Mouse (Mus musculus) right cerebral cortex, postnatal 25 days (tissue): Measurements from ENCODE around the gene Tex38.

Experiments
- DNase-seq: peaks from one replicate; pipeline ENCODE4 v3.0.0; 2022

The Tex38 gene

DNA sequence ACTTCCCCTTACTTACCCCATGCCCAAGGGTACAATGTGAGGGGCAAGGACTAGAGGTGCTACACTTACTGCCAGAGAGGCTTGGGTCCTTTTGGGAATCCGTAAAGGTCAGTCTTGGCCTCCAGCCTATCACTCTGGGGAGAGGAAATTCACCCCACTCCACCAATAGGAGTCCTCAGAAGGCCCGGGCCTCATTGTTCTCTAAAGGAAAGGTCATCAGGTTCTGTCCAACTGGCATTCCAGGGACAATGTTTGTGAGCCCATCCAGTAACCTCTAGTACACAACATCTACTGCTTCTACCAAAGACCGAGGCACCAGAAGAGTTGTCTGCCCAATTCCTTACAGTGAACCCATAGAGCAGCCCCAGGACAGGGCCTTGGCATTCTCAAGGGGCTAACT lies at the start of gene Tex38:
TSS of gene Tex38 (minus strand) at position 101 of the 400 bp plus-strand sequence.
- no peak for DNase-seq

DNA sequence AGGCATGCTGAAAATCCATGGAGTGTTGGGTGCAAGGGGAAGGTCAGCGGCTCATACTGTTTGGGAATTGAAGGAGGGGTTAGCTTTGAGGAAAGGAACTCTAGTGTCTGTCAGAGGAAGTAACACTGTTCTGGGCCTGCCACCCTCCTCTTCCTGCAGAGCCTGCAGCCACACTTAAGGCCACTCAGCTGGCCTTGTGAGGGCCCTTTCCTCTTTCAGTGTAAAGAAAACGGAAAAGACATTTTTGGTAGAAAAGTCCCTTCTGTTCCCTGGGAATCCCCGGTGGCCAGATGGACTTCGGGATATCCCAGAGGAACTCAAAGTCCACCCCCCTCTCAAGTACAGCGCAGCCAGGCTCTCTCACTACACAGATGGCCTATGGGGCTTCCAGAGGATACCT lies 49.7 kb upstream of the Tex38 start:
- DNase-seq, result no peak

- DNase-seq, result no peak
Measured at GRCm38 (mm10) chr4:115828572-115828902, 47.7 kb upstream of the Tex38 start.

DNA sequence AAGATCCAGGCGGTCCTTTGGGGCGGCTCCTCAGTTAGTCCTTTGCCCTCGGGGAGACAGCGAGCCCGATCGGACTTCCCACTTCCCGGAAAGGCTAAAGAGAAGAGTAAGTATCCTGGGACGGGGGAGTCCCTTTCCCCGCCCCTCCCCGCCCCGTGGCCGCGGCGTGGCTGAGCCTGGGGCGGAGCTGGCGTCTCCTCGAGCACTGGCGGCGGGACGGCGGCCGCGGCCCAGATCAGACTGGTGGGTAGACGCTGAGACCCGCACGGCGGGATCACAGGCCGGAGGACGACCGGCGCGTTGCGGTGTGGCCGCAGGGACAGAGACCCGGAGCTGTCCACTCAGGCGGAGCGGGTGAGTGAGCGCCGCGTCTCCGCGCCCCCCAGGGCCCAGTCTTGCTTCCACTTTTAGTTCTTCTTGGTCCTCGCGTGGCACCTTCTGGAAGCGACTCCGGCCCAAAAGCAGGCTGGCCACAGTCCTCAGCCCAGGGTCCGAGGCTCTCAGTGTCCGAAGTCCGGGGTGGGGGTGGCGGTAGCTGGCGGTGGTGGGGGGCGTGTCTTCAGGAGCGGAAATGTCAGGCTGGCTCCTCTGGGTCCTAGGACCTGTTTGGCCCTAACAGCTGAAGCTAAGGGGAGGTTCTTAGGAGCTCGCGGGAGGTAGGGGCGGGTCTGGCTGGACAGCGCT lies 47.2 kb upstream of the Tex38 start, which contains the start of gene Mob3c:
TSS of gene Mob3c (plus strand) at position 205 of the 684 bp plus-strand sequence.
- peak; percentile 58 for DNase-seq

- no peak for DNase-seq
Measured at GRCm38 (mm10) chr4:115827535-115827887, 46.7 kb upstream of the Tex38 start.

- DNase-seq, result no peak
Measured at GRCm38 (mm10) chr4:115827066-115827465, 46.2 kb upstream of the Tex38 start.

DNA sequence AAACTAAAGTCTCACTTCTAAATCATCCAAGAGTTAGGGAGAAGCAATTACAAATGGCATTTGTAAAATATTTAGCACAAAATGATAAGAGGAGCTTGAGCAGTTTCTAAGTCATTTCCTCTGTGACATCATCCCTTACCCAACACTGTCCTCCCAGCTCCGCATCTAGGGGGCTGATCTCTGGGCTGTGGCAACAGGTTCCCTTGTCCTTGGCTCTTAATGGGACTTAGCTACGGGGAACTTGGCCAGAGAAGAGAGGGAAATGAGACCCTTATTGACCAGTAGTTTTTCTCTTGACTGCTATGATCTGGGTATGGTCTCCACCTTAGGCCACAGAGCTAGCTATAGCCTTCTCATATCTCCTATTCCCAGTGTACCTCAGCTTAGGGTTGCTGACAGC lies 44.5 kb upstream of the Tex38 start:
- no peak for DNase-seq

DNA sequence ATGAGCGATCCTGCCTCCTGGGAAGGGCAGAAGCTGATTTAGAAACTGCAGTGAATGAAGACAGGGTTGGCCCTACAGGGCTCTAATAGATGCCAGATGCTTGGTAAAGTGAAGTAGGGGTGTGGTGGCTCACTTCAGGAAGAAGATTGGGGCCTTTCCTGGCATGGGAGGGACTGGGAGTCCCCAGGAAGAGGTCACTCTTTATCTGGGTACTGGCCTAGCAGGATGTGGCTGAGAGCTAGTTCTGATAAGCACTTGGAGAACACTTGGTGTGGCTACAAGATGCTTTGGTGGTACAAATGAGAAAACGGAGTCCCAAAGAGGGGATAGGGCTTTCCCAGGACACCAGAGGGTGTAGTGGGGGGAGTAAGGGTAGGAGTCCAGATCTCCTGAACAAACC lies 43.4 kb upstream of the Tex38 start:
- DNase-seq, result no peak

- DNase-seq, result no peak
Measured at GRCm38 (mm10) chr4:115821928-115822327, 41.1 kb upstream of the Tex38 start.

- no peak for DNase-seq
Measured at GRCm38 (mm10) chr4:115821431-115821830, 40.6 kb upstream of the Tex38 start.

DNA sequence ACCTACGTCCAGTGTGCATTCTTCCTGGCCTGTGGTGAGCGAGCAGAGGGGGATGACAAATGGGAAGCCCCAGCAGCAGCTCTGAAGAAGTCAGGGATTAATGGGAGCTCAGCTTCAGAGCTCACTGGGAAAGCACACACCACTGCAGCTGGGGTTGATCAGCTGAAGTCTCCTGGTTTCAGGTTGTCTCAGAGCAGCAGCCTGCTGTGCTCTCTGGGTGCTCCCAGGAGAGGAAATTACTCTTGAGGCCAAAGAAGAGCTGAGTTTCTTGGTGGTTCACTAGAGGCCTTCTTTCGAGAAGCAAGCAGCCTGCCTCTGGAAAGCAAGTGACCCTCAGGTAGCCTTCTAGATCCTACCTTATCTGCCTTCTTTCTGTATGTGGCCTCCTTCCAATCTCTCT lies 40.1 kb upstream of the Tex38 start:
- DNase-seq, result no peak

DNA sequence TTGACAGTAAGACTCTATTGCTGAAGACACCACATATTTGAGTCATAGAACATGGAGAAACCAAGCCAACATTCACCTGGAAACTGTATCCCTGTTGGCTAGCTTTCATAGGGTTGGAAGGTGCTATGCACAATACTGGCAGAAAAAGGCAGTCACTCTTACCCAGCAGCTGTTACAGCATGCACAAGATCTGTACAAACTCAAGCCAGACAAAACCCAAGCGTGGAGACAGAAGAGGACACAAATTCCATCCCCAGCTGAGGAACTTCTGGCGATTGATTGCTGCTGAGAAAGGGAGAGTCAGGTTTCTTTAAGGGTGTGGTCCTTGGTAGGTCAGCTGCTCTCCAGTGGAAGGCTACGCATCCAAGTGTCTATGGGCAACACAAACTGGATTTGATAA lies 39.4 kb upstream of the Tex38 start:
- DNase-seq, result no peak

DNA sequence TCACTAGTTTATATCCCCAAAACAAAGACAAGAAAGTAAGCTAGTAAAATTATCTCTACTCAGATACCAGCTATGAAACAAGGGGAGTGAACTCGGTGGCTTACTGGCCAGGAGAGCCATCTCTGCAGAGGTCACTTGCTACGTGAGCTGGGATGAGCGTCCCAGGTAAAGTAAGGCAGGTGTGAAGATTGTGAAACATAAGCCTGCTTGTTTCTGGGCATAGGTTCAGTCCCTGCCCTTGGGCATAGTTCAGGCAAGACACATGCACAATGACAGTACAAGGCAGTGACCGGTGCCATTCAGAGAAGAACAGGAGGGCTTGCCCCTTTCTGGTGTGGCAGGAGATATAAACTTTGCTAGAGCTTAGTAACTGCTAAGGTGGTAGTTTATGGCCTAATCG lies 34.8 kb upstream of the Tex38 start:
- no peak for DNase-seq

DNA sequence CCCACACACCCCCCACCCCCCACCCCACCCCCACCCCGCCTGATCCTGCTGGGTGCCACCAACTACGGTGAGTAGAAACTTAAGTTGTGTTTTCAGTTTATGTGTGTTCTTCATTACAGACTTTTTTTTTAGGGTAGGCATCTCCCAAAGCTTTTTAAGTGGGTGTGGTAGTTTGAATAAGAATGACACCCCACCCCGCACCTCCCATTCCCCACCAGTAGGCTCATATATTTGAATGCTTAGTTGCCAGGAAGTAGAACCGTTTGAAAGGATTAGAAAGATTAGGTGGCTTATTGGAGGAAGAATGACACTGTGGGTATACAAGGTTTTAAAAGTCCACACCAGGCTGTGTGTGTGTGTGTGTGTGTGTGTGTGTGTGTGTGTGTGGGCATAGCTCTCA lies 31.5 kb upstream of the Tex38 start:
- DNase-seq, result no peak

DNA sequence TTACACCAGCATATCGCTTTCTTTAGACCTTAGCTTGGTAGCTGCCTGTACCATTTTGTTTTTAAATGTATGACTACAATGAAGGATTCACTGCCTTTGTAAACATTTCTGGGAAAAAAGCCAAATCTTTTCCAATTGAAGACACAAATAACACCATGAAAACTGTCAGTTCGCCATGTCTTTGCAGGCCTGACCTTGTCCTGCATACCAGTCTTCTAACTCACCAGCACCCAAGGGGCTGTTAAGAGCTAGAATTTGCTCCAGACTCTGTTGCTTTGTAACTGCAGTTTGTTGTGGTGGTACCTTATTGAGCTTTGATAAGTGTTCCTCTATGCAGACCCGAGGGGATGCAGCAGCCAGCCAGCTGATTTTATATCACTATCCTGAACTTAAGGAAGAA lies 19.2 kb upstream of the Tex38 start:
- no peak for DNase-seq

DNA sequence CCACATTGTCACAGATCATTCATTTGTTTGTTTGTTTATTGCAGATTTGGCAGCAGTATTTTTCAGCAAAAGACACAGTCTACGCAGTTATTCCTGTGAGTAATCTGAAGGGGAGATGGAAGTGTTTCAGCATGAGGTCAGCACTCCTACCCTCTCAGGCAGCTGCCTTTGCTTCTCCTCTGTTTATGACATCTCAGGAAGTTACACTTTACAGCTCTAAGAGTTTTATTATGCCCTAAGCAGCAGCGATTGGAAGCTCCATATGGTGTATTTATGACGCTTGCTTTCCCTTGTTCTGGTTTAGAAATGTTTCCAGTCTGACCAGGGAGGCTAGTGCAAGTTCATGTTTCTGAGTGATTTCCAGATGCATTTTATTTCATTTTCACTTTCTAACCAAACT lies 14.5 kb upstream of the Tex38 start:
- DNase-seq, result no peak

DNA sequence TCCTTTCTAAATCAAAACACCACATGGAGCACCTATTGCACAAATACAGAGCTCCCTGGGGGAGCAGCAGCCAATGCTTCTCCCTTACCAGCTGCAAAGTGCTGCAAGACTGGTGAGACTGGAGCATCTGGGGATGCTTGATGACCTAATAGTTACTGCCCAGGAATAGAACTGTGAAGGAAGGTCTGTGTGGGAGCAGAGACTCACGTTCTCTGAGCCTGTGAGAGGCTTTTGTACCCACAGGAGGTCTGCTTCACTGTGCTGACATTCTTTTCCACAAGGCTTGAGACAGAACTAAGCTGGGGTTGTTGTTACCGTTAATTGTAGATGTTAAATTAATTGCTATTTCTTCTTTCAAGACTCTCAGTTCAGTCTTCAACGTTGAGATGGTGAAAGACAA lies 10.0 kb upstream of the Tex38 start:
- DNase-seq, result no peak

- DNase-seq, result no peak
Measured at GRCm38 (mm10) chr4:115785511-115786034, 4.8 kb upstream of the Tex38 start.

- DNase-seq, result peak; percentile 85
Measured at GRCm38 (mm10) chr4:115784769-115785510, 4.1 kb upstream of the Tex38 start, which contains the start of gene Atpaf1. Gene Atpaf1, plus strand, starts transcription at chr4:115784812.

DNA sequence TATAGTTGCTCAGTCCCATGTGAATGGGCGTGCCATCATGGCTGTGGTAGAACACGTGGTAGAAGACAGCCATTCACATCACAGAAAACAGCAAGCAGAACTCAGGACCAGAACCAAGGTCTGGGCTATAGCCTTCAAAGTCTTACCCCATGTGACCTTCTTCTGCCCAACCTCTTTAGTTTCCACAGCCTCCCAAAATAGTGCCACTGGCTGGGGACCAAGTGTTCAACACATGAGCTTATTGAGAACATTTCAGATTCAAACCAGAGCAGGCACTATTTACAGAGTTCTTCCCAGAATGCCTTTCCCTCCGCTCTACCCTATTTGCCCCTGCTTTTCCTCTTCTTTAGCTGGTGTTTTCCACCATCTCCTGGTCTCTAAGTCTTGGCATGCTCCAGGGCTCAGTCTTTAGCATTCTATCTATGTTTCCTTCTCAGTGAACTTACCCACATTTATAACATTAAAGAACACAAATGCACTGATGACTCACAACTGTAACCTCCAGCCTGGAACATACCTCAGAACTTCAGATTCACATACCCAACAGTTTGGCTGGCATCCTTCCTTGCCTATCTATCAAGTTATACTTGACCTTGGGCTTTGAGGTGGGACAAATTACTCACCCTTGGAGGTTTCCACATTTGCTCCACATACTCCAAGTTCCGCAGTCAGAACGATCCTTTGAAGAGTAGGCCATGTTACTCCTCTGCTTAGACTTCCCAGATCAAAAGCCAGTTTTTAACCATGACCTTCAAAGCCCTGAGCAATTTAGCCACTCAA lies 1.4 kb upstream of the Tex38 start:
- DNase-seq, result no peak

- DNase-seq, result no peak
Measured at GRCm38 (mm10) chr4:115780269-115780668, 549 bp downstream of the Tex38 start.

- DNase-seq, result no peak
Measured at GRCm38 (mm10) chr4:115777627-115778026, 3.2 kb downstream of the Tex38 start.

DNA sequence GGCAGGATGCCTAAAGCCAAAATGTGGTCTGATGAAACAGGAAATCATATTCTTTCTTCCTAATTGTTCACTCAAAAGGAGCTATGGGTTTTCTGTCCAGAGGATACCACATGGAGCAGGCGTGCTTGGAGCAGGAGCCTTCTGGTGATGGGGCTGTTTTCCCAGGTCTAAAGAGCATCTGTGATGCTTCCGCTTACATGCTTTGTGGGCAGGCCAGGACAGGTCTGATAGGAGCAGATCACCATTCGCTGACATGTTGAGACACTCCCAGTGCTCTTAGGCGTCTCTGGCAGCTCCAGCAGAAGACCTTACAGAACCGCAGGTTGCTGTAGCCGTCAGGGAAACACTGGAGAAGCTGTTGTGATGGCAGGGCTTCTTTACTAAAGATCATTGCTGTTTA lies 5.8 kb downstream of the Tex38 start:
- no peak for DNase-seq
